Mouse (Mus musculus): ENCODE measurements at regions not wholly inside any gene's neighbourhood (a gene's known extent, or its start where the extent isn't known, plus 50 kb on each side); places are given as distances from the start of the nearest gene placed in this dataset.

DNA sequence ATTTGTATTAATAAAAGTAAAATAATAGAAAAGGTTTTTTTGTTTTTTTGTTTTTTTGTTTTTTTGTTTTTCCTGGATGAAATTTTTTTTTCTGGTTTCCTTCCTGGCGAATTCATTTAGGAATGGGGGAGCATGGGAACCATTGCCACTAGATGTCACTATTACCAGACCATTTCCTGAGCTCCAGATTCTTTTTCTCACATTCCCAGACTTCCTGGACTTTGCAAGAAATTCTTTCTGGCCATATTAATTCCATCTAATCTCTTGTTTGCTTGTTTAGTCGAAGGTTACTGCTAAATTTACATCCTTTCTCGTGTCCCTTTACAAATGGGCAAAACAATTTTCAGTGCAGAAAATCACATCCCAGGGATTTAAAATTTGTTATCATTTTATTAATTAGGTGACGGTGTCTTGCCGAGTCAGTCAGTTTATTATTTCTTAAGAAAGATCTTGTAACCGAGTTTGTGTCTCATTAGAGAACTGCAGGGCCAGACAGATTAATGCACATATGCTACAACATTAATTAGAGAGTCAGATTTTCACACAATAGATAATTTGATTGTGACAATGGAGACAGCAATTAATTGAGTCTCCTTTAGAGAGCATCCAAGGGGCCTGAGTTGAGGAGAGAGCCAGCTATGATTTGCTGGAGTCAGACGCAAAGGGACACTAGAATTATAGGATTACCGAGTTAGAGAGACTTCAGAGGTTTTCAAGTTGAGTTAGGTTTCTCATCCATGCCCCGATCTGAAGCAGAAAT lies 1702.5 kb upstream of the Tenm2 start:
- H3K9me3 ChIP-seq (ENCODE audit: low read length) = no peaks in the 10 kb centered on the region

More for the DNA sequence above, 1702.5 kb upstream of the Tenm2 start:
- Histone ChIP-seq H3K27ac (ENCODE audit: low read length) (no peak overlapping the region), H3K27me3 (replicated peaks; ENCODE audit: insufficient read depth, low read length) (no peaks in the 10 kb centered on the region), H3K9ac (replicated peaks; ENCODE audit: low read depth) (no peak overlapping the region), H3K4me1 (ENCODE audit: insufficient read depth, low read depth, low read length) (no peaks in the 10 kb centered on the region), H3K4me2 (replicated peaks; ENCODE audit: low read depth, low read length) (no peak overlapping the region), H3K4me3 (ENCODE audit: low read depth, low read length) (no peak overlapping the region), H3K36me3 (ENCODE audit: insufficient read depth, low read length) (no peaks in the 10 kb centered on the region)
- TF ChIP-seq CTCF (IDR thresholded peaks at IDR 0.05) (peak; percentile 37), EP300 (IDR thresholded peaks at IDR 0.05) (no peak)
- ATAC-seq = no peak
- DNase-seq (ENCODE audit: low spot score) = peak; percentile 18
- WGBS = 27% methylated on average over 9 of the region's 9 CpGs

All from lung, postnatal 0 days (tissue).